Mouse (Mus musculus): ENCODE data around the gene Mcu.

GRCm38 (mm10) chr10:59590606-59591005 lies 25.9 kb downstream of the Mcu start:
- TF ChIP-seq CTCF (IDR thresholded peaks at IDR 0.05; ENCODE audit: low read depth) (no peak), EP300 (IDR thresholded peaks at IDR 0.05; ENCODE audit: low read depth) (no peak)

Measured in liver, embryonic 14.5 days (tissue).